Mouse (Mus musculus): Measurements from ENCODE around the gene Gata3.

DNA sequence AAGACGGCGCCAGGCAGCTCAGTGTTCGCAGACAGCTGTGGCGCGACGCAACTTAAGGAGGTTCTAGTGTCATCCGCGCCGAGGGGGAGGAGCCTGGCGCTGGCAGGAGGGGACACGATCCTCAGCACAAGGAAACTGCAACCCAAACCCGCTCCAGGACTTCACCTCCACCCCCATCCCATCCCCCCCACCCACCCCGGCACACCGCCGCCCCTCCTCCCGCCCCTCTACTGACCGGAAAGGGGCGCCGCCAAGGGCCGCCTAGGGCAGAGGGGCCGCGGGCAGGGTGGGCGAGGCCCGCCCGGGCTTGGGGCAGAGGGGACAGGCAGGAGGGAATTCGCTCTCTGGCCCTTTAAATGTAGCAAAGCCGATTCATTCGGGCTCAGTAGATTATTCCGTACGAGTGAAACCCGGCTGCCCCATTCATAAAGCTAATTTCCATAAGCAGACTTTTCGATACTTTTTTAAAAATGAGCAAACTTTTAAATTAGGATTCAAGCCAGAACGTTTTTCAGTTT, 11.2 kb downstream of the Gata3 start:
- no peak for TF ChIP-seq POLR2A (IDR thresholded peaks at IDR 0.05; ENCODE audit: borderline replicate concordance, insufficient read depth, low read length)
- no peak for TF ChIP-seq CTCF (IDR thresholded peaks at IDR 0.05; ENCODE audit: borderline replicate concordance, insufficient read depth, low read depth, low read length)

Measured in cerebellum, adult 2 months (tissue).